Mouse (Mus musculus): ENCODE results near the gene Parvg.

GRCm38 (mm10) chr15:84299662-84300333 lies 24.0 kb upstream of the Parvg start:
- TF ChIP-seq CTCF (IDR thresholded peaks at IDR 0.05; ENCODE audit: borderline replicate concordance, insufficient read depth, low read length) (no peak), POLR2A (IDR thresholded peaks at IDR 0.05; ENCODE audit: low read depth, low read length) (no peak)

All from embryonic fibroblast, embryonic 13.5 days (primary cell).